Mouse (Mus musculus): ENCODE measurements around the gene Cep112. TPM values are rescaled to one million over a fixed set of nuclear protein-coding genes. Genes with fewer than 3 reads are reported as not detected.
A peak's percentile ranks its signal among the peaks of the same experiment; 100 is the strongest.
"Not testable (repeated sequence)": the region's sequence is repeated elsewhere in the genome, so short reads cannot be mapped to it uniquely, and the experiment has no call there.

Cep112 gene
- total RNA-seq, 2 experiments from 2014 or later, result 6.6 to 6.9 TPM

DNA sequence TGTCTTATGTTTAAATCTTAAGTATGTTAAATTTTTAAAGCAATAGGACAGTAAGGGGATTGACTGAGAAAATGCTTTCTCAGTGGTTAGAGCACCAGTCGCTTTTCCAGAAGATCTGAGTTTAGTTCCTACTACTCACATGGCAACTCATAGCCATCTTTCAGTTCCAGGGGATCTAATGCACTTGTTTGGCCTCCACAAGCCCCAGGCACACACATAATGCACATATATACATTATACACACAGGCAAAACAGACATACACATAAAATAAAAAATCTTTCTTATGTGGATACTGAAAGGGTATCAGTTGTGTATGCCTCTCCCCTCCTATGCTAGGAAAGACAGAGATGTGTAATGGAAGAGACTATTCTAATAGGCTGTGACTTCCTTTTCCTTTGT is 426.8 kb downstream of the Cep112 start:
- intact Hi-C loops (cut with DNase I), result no loop called here
- no peak for DNase-seq (ENCODE audit: low spot score in 2 of 2)

GRCm38 (mm10) chr11:108857254-108857653 is 432.3 kb downstream of the Cep112 start:
- no peak for DNase-seq (ENCODE audit: low spot score in 2 of 2)
- intact Hi-C loops (cut with DNase I), result no loop called here

DNA sequence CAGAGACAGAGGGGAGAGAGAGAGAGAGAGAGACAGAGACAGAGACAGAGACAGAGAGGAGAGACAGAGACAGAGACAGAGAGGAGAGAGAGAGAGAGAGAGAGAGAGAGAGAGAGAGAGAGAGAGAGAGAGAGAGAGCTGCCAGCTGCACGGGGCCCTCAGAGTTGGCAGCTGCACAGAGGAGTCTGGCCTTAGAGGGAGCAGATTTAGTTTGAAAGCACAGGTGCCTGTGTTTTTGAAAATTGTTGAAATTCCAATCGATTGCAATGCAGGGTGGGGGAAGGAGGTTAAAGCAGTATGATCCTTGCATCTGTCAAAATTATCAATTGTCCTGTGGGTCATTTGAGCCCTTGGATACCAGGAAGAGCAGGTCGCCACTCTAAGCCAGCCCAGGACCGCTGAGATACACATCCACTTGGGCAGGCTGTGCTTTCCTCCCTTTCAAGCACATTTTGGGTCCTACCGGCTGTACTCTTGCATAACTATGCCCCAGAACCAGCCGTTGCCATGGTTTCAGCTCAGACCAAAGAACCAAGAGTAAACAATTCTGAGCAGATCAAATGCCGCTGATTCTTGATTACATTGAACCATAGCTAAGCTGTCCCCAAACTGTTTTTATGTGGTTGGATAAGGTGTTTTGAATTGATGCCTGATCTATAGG is 432.8 kb downstream of the Cep112 start:
- intact Hi-C loops (cut with DNase I), result no loop called here
- peak; percentile 63 to 79 for DNase-seq (ENCODE audit: low spot score in 2 of 2)

GRCm38 (mm10) chr11:108858339-108858804 is 433.4 kb downstream of the Cep112 start:
- intact Hi-C loops (cut with DNase I), result no loop called here
- DNase-seq (ENCODE audit: low spot score in 2 of 2), result peak in 1 of 2 experiments; percentile 4

GRCm38 (mm10) chr11:108858846-108859245 is 433.9 kb downstream of the Cep112 start:
- no peak for DNase-seq (ENCODE audit: low spot score in 2 of 2)
- intact Hi-C loops (cut with DNase I), result no loop called here

DNA sequence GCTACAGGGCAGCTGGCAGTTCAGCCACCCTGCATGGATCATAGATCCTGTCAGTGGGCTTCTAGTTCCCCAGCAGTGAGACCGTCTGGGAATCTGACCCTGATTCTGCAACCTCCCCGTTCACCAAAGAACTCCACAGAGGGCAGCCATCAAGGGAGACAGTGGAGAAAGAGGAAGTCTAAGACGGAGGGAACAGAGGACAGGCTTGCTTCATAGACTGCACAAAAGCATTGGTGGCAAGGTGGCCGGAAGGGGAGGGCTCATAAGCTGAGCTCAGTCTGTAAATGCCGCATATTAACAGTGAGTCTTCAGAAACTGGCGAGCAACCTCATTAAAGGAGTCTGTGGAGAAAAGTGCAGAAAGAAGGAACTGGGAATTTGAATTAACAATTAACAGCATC is 437.4 kb downstream of the Cep112 start:
- intact Hi-C loops (cut with DNase I), result no loop called here
- DNase-seq (ENCODE audit: low spot score in 2 of 2), result no peak

DNA sequence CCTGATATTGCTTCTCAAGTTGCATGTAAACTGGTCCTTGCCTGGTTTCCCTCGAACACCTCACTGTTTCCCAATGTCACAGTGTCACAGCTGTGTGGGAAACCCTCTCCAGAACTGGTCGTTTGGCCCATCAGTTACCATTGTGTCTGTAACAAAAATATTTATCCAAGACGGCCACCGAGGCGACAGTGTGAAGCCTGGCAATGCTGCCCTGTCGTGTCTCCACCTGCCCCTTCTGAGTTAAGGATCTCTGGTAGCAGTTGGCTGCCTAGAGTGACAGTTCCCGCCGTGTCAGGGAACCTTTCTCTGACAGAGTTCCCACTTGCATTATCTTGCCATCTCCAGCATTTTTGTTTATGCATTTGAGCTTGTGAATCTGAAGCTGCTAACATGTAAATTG is 440.8 kb downstream of the Cep112 start:
- intact Hi-C loops (cut with DNase I), result no loop called here
- DNase-seq (ENCODE audit: low spot score in 2 of 2), result no peak

GRCm38 (mm10) chr11:108867538-108867937 is 442.5 kb downstream of the Cep112 start:
- DNase-seq (ENCODE audit: low spot score in 2 of 2), result no peak
- intact Hi-C loops (cut with DNase I), result no loop called here

DNA sequence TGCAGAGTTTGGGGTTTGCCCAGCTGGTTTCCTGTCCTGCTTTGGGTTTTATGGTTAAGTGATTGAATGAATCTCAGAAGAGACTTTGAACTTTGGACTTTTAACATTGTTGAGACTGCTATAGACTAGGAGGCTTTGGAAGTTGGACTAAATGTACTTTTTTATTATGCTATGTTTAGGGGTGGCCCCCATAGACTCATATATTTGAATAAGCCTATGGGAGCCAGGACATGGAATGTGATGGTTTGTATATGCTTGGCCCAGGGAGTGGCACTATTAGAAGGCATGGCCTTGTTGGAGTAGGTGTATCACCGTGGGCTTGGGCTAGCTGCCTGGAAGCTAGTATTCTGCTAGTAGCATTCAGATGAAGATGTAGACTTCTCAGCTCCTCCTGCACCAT is 446.3 kb downstream of the Cep112 start:
- intact Hi-C loops (cut with DNase I); DNase-seq (ENCODE audit: low spot score in 2 of 2): not testable (repeated sequence)

DNA sequence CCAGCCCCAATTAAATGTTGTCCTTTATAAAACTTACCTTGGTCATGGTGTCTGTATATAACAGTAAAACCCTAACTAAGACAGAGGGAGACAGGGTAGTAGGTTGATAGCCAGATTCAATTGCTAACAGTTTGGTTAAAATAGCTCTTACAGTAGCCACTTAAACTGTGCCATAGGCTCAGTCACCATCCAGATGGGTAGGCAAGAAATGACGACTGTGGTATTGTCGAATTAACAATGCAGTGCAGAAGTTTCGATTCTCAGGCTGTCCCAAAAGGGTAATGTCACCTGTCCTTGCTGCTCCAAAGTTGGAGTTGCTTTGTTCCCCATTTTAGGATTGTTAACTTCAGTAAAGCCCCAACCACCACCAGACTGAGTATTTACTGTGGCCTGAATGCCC is 446.8 kb downstream of the Cep112 start:
- no peak for DNase-seq (ENCODE audit: low spot score in 2 of 2)
- intact Hi-C loops (cut with DNase I), result no loop called here

GRCm38 (mm10) chr11:108876633-108877205 is 451.7 kb downstream of the Cep112 start:
- no peak for DNase-seq (ENCODE audit: low spot score in 2 of 2)
- intact Hi-C loops (cut with DNase I), result no loop called here

DNA sequence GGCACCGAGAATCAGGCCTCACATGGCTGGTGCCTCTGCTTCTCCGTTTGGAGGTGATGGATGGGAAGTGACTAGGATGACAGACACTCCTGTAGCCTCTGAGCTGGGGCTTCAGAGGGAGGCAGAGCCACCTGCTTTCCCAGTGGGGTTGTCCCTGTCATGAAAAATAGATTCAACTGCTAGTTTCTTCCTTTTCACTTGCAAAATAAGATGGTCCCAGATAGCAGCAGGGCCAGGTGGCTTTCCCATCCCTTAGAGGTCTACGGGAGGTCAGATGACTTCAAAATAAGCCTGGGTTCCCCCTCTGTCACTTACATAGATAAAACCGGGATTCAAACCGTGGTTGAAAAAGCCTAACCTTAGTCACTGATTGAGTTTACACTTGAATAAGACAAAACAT is 452.5 kb downstream of the Cep112 start:
- no peak for DNase-seq (ENCODE audit: low spot score in 2 of 2)
- intact Hi-C loops (cut with DNase I), result no loop called here

DNA sequence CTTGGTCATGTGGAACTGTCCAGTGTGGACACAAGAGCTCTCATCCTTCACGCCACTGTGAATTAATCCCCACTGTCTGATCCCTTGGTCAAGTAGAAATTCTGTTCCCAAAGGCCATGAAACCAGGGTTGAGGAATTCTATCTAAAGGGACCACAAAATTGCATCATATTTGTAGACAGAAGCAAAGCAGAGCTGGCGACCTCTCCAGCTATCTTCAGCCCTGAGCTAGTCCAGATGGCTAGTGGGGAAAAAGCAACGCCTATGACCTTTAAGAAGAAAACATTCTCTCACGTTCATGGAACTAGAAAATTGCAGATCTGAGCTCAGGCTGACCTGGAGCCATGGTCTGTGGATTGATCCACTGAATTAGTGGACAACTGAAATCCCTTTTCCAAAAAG is 455.6 kb downstream of the Cep112 start:
- intact Hi-C loops (cut with DNase I), result no loop called here
- no peak for DNase-seq (ENCODE audit: low spot score in 2 of 2)

GRCm38 (mm10) chr11:108881662-108882061 is 456.7 kb downstream of the Cep112 start:
- no peak for DNase-seq (ENCODE audit: low spot score in 2 of 2)
- intact Hi-C loops (cut with DNase I), result no loop called here

- intact Hi-C loops (cut with DNase I), result no loop called here
Observed at GRCm38 (mm10) chr11:108885276-108885896, 460.4 kb downstream of the Cep112 start.

GRCm38 (mm10) chr11:108886060-108886459 is 461.1 kb downstream of the Cep112 start:
- intact Hi-C loops (cut with DNase I), result no loop called here
- no peak for DNase-seq (ENCODE audit: low spot score in 2 of 2)

More at GRCm38 (mm10) chr11:108885276-108885896, 460.4 kb downstream of the Cep112 start:
- DNase-seq (ENCODE audit: low spot score in 2 of 2), result no peak

GRCm38 (mm10) chr11:108889121-108889520 is 464.1 kb downstream of the Cep112 start:
- DNase-seq (ENCODE audit: low spot score in 2 of 2), result peak in 1 of 2 experiments; percentile 17
- intact Hi-C loops (cut with DNase I), result no loop called here

DNA sequence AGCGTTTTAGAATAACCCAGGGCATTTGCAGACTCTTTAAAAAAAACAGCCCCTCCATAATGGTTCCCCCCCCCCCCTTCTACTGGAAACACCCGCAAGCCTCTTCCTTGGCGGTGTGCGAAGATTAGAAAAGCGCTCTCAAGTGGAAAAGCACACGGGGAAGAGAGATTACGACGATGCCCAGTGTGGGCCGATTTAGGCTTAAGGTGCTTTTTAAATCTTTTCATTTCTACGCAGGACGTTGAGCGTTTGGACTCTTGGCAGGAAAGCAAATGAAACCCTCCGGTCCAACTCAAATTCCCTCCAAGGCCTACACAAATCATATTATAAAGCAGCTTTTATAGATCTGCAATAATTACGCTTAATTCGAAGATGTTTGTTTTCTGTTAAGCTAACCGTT is 465.6 kb downstream of the Cep112 start:
- DNase-seq (ENCODE audit: low spot score in 2 of 2), result no peak
- intact Hi-C loops (cut with DNase I), result no loop called here

DNA sequence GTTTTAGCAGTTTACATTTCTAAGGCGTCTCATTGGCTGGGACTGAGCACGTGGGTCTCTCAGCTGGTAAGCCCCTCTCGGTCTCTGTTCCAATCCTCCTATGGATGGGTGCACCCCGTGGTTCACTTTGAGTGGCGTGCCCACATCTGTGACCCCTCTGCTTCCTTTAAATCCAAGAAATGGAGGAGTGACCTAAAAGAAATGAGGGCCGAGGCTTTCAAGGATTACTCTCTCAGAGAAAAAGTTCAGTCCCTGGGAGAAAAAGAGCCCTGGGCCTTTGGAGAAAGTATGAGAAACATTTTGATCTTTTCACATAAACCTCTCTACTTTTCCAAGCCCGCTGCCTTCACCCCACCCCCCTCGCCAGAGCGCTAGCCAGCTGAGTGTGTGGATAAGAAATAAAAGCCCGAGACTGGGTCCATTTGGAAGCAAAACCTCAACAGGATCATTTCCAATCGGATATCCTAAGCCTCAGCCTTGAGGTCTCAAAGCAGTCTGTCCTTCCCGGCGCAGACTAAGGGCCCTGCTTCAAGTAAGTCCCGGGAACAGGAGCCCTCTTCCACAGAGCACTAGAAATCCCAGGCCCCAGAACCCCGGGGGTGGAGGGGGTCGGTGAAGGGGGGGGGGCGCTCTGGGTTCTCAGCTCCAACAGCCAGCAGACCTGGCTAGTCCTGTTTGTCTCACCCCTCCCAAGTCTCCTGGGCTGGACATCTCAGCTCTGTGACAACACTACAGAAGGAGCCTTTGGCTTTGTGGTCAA is 466.3 kb downstream of the Cep112 start:
- DNase-seq (ENCODE audit: low spot score in 2 of 2), result peak in 1 of 2 experiments; percentile 11
- intact Hi-C loops (cut with DNase I), result no loop called here

DNA sequence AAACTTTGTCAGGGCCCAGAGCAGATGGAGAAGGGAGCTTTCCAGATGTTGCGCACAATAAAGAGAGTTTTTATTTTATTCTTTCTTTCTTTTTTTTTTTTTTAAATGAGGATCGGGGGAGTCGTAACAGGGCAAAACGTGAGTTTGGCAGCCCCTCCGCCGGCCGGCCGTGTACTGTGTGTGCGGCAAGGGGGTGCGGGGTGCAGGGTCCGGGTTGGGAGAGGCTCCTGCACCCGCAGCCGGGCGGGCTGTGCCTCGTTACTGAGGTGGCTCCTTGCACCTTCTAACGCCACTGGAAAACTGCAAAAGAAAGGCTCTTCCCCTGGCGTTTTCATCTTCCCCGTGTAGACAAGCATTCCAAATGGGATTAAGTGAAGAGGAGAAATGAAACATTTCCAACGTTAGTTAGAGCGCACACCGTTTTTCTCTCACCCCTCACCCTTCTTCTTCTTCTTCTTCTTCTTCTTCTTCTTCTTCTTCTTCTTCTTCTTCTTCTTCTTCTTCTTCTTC is 466.9 kb downstream of the Cep112 start:
- DNase-seq (ENCODE audit: low spot score in 2 of 2), result no peak
- intact Hi-C loops (cut with DNase I), result no loop called here
